Mouse (Mus musculus) MEL (cell line): ENCODE results near the gene Napepld.

Experiments used
- BHLHE40 ChIP-seq: IDR thresholded peaks from 2 replicates; pipeline ENCODE4 v1.6.1; 2012; ENCODE audit warnings: low read depth, mild to moderate bottlenecking, inconsistent platforms, low read length, improper control_type of control experiment, borderline replicate concordance
- CTCF ChIP-seq, 3 experiments: IDR thresholded peaks in 2 of 3; conservative IDR thresholded peaks in 1 of 3; 2 replicates each; pipeline ENCODE4 v1.5.1; 2011 to 2012; ENCODE audit warnings: low read length in 3 of 3, low read depth in 2 of 3, mild to moderate bottlenecking in 2 of 3, improper control_type of control experiment in 1 of 3, inconsistent platforms in 1 of 3, mixed read lengths in 1 of 3, moderate library complexity in 1 of 3; ENCODE audit not compliant: control insufficient read depth in 1 of 3, insufficient read depth in 1 of 3, poor library complexity in 1 of 3, severe bottlenecking in 1 of 3
- ELF1 ChIP-seq: IDR thresholded peaks from 2 replicates; pipeline ENCODE4 v1.6.1; 2014; ENCODE audit warnings: low read depth, mild to moderate bottlenecking, inconsistent platforms, low read length, improper control_type of control experiment, moderate library complexity
- EP300 ChIP-seq, 2 experiments: IDR thresholded peaks; 2 replicates each; pipeline ENCODE4 v1.6.1; 2011; ENCODE audit warnings: improper control_type of control experiment in 2 of 2, low read length in 2 of 2, low read depth in 1 of 2, mild to moderate bottlenecking in 1 of 2
- HCFC1 ChIP-seq: IDR thresholded peaks from 2 replicates; pipeline ENCODE4 v1.6.1; 2012; ENCODE audit warnings: low read depth, mild to moderate bottlenecking, inconsistent platforms, low read length, improper control_type of control experiment, moderate library complexity
- MAFK ChIP-seq: IDR thresholded peaks from 2 replicates; pipeline ENCODE4 v1.6.1; 2011; ENCODE audit warnings: low read depth, mild to moderate bottlenecking, low read length, improper control_type of control experiment, borderline replicate concordance
- TCF12 ChIP-seq: IDR thresholded peaks from 2 replicates; pipeline ENCODE4 v1.6.1; 2014; ENCODE audit warnings: low read depth, mild to moderate bottlenecking, inconsistent platforms, low read length, improper control_type of control experiment, moderate library complexity
- ZNF384 ChIP-seq: IDR thresholded peaks from 2 replicates; pipeline ENCODE4 v1.6.1; 2012; ENCODE audit warnings: low read depth, mild to moderate bottlenecking, inconsistent platforms, low read length, improper control_type of control experiment

DNA sequence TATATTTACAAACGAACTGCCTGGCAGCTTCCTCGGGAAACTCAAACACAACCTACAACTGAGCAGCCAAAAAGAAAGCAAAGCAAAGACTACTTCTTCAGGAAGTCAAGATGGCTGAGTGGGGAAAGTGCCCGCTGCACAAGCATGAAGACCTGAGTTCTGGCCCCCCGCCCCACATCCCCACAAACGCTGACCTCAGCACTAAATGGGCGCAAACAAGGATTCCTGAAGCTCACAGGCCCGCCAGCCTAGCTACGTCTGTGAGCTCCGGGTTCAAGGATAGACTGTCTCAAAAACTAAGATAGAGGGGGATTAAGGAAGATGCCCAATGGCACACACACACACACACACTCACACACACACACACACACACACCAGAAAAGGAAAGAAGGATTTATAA lies 22.8 kb downstream of the Napepld start:
- no peak for TF ChIP-seq HCFC1
- no peak for TF ChIP-seq CTCF (IDR thresholded peaks at IDR 0.05 in 2 of 3, conservative IDR thresholded peaks at IDR 0.05 in 1 of 3; ENCODE audit: control insufficient read depth in 1 of 3, insufficient read depth in 1 of 3, low read depth in 2 of 3, low read length in 3 of 3, poor library complexity in 1 of 3, severe bottlenecking in 1 of 3)
- TF ChIP-seq TCF12: no peak
- no peak for TF ChIP-seq MAFK
- TF ChIP-seq ELF1: no peak
- TF ChIP-seq ZNF384: no peak
- TF ChIP-seq EP300 (IDR thresholded peaks at IDR 0.05; ENCODE audit: low read depth in 1 of 2, low read length in 2 of 2): no peak
- TF ChIP-seq BHLHE40: no peak
